Mouse (Mus musculus) left cerebral cortex, adult 8-10 months (tissue): ENCODE measurements at regions not wholly inside any gene's neighbourhood (a gene's known extent, or its start where the extent isn't known, plus 50 kb on each side); places are given as distances from the start of the nearest gene placed in this dataset.

Source experiments
- DNase-seq, 2 experiments: peaks; one replicate each; pipeline ENCODE4 v3.0.0; 2022; ENCODE audit warnings: low spot score in 2 of 2

DNA sequence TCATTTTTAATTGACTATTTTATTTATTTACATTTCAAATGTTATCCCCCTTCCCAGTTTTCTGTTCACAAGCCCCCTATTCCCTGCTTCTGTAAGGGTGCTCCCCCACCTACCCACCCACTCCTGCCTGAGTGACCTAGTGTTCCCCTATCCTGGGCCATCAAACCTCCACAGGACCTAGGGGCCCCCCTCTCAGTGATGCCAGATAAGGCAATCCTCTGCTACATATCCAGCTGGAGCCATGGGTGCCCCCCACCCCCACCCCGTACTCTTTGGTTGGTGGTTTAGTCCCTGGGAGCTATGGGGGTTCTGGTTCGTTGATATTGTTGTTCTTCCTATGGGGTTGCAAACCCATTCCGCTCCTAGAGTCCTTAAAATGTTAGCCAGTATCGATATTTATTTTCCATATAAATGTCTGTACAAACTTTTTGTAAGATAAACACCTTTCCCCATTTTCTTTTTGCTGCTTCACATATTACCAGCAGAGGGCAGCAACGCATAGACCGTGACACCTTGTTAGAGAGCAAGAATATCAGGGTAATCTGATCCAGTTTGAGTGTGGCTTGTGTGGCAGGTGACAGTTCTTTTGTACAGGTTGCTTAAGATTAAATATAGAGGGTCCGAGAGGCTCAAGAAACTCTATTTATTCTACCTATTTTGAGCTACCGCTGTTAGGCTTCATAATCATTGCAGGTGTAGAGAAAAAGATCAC, 177.2 kb upstream of the Scn7a start:
- peak; percentile 6 to 12 for DNase-seq

DNA sequence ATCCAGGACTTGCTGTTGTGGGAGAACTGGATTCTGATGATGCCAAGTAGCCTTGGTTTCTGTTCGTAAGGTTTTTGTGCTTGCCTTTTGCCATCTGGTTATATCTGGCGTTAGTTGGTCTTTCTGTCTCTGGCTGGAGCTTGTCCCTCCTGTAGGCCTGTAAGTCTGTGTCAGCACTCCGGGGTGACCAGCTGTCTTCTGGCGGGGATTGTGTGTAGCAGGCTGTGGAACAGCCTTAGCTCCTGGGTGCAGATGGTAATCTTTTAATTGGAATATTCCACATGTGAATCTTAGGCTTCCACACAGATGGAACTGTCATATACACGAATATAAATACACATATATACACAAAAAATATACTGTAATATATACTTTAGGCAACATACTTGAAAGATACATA, 156.5 kb upstream of the Scn7a start:
- DNase-seq: no peak

DNA sequence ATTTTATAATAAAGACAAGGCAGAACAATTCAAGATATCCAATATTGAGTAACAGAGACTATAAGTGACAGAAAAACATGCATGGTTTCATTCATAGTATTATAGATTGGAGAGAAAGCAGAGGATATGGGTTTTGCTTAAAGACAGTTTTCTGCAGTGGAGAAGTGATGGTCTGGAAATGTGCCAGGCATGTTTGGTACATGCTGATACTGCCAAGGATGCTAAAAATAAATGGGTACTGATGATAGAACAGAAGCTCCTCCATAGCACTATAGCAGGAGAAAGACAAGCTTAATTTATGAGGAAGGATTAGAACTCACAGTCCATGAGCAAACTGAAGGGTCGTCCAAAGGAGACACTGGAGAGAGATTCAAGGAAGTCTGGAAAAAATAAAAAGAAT, 113.3 kb upstream of the Scn7a start:
- DNase-seq: no peak

DNA sequence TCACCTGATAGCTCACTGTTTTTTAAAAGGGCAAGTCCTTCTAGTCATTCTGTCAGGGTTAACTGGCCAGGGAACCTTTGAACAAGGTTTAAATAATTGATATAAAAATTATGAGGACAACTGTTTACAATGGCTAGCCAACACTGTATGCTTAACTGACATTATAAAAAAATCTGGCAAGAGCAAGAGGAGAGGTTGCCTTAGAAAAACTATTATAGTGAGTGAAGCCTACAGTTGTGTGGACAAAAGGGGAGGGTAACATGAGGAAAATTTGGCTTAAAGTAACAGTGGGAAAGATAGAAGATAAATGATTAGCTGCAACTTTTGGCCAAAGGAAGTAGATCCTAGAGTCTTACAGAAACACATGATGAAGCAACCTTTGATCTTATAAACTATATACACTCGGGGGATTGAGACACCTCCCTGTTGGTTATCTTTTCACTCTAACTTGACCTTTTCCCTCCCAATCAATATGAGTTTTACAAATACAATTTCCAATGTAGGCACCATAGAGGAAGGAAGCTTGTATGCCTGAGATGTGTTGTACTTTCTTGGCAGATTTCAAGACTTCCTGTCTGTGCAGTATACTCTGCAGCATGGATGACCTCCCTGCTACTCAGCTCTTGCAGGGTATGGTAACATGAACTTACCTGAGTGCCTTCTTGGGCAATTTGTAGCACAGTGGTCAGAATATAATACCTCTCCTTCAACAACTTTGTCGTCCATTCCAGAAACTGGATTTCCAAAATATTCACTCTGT, 82.9 kb upstream of the Scn7a start:
- DNase-seq: no peak
